Mouse (Mus musculus) cerebellum, adult 2 months (tissue): ENCODE data around the gene Cipc. TPM values are rescaled to one million over a fixed set of nuclear protein-coding genes. Genes with fewer than 3 reads are reported as not detected.

Experiments used
- DNase-seq, 2 experiments: peaks; one replicate each; pipeline ENCODE4 v3.0.0; 2021
- H3K27ac ChIP-seq: fragments of 200-500 bp; 2 replicates; pipeline ENCODE4 v1.5.1; 2012; ENCODE audit warnings: low read length, control low read depth, inconsistent platforms; ENCODE audit not compliant: insufficient read depth
- H3K27me3 ChIP-seq: fragments of 200-500 bp; 2 replicates; pipeline ENCODE4 v1.6.1; 2012; ENCODE audit warnings: inconsistent platforms, mild to moderate bottlenecking, low read length, moderate library complexity; ENCODE audit not compliant: control insufficient read depth, insufficient read depth
- H3K4me1 ChIP-seq: fragments of 200-500 bp; 2 replicates; pipeline ENCODE4 v1.6.1; 2011; ENCODE audit warnings: low read length; ENCODE audit not compliant: control insufficient read depth, insufficient read depth
- H3K4me3 ChIP-seq: fragments of 200-500 bp; replicated peaks from 2 replicates; pipeline ENCODE3; 2011; ENCODE audit warnings: mild to moderate bottlenecking, low read depth, low read length, control low read depth; ENCODE audit not compliant: insufficient read depth
- CTCF ChIP-seq: fragments of 200-500 bp; IDR thresholded peaks from 2 replicates; pipeline ENCODE4 v1.5.1; 2011; ENCODE audit warnings: low read depth, mild to moderate bottlenecking, control low read depth, low read length, moderate library complexity, borderline replicate concordance; ENCODE audit not compliant: insufficient read depth
- POLR2A ChIP-seq: fragments of 200-500 bp; IDR thresholded peaks from 2 replicates; pipeline ENCODE4 v1.6.1; 2011; ENCODE audit warnings: low read length, control low read depth, borderline replicate concordance; ENCODE audit not compliant: insufficient read depth
- WGBS: fragments of 180-500 bp; shearing (Covaris S2); methylation state at CpG from one replicate; pipeline ENCODE4 v1.1.7; 2018; 5-methylcytosine and 5-hydroxymethylcytosine counted together
- polyA plus RNA-seq: library from polyadenylated mRNA; depleted of rRNA; stranded (reverse); fragments of >200 nt; gene quantifications from 2 replicates; pipeline ENCODE4 v1.2.3, GENCODE M21; 2012; rRNA removed

The Cipc gene
- polyA plus RNA-seq, 1 experiment, result 127 TPM

- peak in 1 of 2 experiments; percentile 49 for DNase-seq
These were observed 54.0 kb downstream of the Cipc start for GRCm38 (mm10) chr12:87000840-87001176.

GRCm38 (mm10) chr12:87002209-87002608 is 55.4 kb downstream of the Cipc start:
- TF ChIP-seq CTCF, result no peak
- TF ChIP-seq POLR2A, result no peak
- H3K4me3 ChIP-seq, result no peak overlapping the region
- H3K27me3 ChIP-seq, result no peaks in the 10 kb centered on the region
- no peak overlapping the region for H3K27ac ChIP-seq
- DNase-seq, result no peak
- peaks cover 18% of the 10 kb centered on the region for H3K4me1 ChIP-seq
- WGBS, result 62% methylated on average over 7 of the region's 7 CpGs

More at GRCm38 (mm10) chr12:87000840-87001176, 54.0 kb downstream of the Cipc start:
- Histone ChIP-seq H3K27ac (no peak overlapping the region), H3K27me3 (no peaks in the 10 kb centered on the region), H3K4me3 (no peak overlapping the region), H3K4me1 (peaks cover 18% of the 10 kb centered on the region)
- 16% methylated on average over 6 of the region's 6 CpGs for WGBS
- TF ChIP-seq CTCF (no peak; the same call in 1 of the 2 replicates), POLR2A (no peak)

GRCm38 (mm10) chr12:87002815-87003214 is 56.0 kb downstream of the Cipc start:
- 85% methylated on average over 7 of the region's 7 CpGs for WGBS
- H3K27me3 ChIP-seq, result no peaks in the 10 kb centered on the region

GRCm38 (mm10) chr12:87003606-87004005 is 56.8 kb downstream of the Cipc start:
- Histone ChIP-seq H3K4me3 (no peak overlapping the region), H3K27ac (no peak overlapping the region), H3K27me3 (no peaks in the 10 kb centered on the region), H3K4me1 (peaks cover 18% of the 10 kb centered on the region)
- WGBS, result 81% methylated on average over 3 of the region's 3 CpGs
- TF ChIP-seq POLR2A (no peak), CTCF (no peak)
- DNase-seq, result no peak

More at GRCm38 (mm10) chr12:87002815-87003214, 56.0 kb downstream of the Cipc start:
- H3K27ac ChIP-seq, result no peak overlapping the region
- peaks cover 18% of the 10 kb centered on the region for H3K4me1 ChIP-seq
- no peak overlapping the region for H3K4me3 ChIP-seq
- no peak for DNase-seq
- TF ChIP-seq CTCF, result no peak
- no peak for TF ChIP-seq POLR2A

- Histone ChIP-seq H3K4me1 (peaks cover 13% of the 10 kb centered on the region), H3K27me3 (no peaks in the 10 kb centered on the region), H3K27ac (no peak overlapping the region), H3K4me3 (no peak overlapping the region)
- TF ChIP-seq CTCF, result no peak
- TF ChIP-seq POLR2A, result no peak
- 87% methylated on average over 4 of the region's 4 CpGs for WGBS
- DNase-seq, result no peak
These were observed 57.8 kb downstream of the Cipc start for GRCm38 (mm10) chr12:87004596-87004995.

Other genes starting within 250 kb of the Cipc start
- gene Angel1, start 220.6 kb upstream of the Cipc start, polyA plus RNA-seq, result 23.6 and 23.9 TPM in 2 replicates
- not detected in 2 replicates for gene Lrrc74a, start 212.7 kb upstream of the Cipc start, polyA plus RNA-seq
- 48.6 and 53.9 TPM in 2 replicates for gene Irf2bpl, start 62.2 kb upstream of the Cipc start, polyA plus RNA-seq
- 28.1 and 29.3 TPM in 2 replicates for gene Zdhhc22, start 43.4 kb downstream of the Cipc start, polyA plus RNA-seq
- gene Tmem63c, start 74.3 kb downstream of the Cipc start, polyA plus RNA-seq, result 55.9 and 71.0 TPM in 2 replicates
- gene Ngb, start 155.5 kb downstream of the Cipc start, polyA plus RNA-seq, result 3.8 and 5.0 TPM in 2 replicates
- gene Gstz1, start 200.1 kb downstream of the Cipc start, polyA plus RNA-seq, result 64.1 and 69.4 TPM in 2 replicates
- 21.9 and 22.4 TPM in 2 replicates for gene Pomt2, start 200.9 kb downstream of the Cipc start, polyA plus RNA-seq